Mouse (Mus musculus) hindbrain, embryonic 10.5 days (tissue): ENCODE measurements at regions not wholly inside any gene's neighbourhood (a gene's known extent, or its start where the extent isn't known, plus 50 kb on each side); places are given as distances from the start of the nearest gene placed in this dataset.

Experiments used
- DNase-seq: peaks from one replicate; pipeline ENCODE4 v3.0.0-alpha.2; 2017; ENCODE audit warnings: low spot score
- H3K27ac ChIP-seq: fragments of 300-500 bp; sonication (generic); 2 replicates; pipeline ENCODE4 v1.5.1; 2016; ENCODE audit warnings: mild to moderate bottlenecking, moderate library complexity
- H3K27me3 ChIP-seq: fragments of 300-500 bp; sonication (generic); 2 replicates; pipeline ENCODE4 v1.6.1; 2016; ENCODE audit warnings: mild to moderate bottlenecking; ENCODE audit not compliant: poor library complexity, insufficient read depth, severe bottlenecking
- H3K36me3 ChIP-seq: fragments of 300-500 bp; sonication (generic); 2 replicates; pipeline ENCODE4 v1.6.1; 2016; ENCODE audit warnings: mild to moderate bottlenecking, moderate library complexity
- H3K4me1 ChIP-seq: fragments of 300-500 bp; sonication (generic); replicated peaks from 2 replicates; pipeline ENCODE4 v1.6.1; 2016; ENCODE audit warnings: mild to moderate bottlenecking
- H3K4me3 ChIP-seq: fragments of 300-500 bp; sonication (generic); 2 replicates; pipeline ENCODE4 v1.5.1; 2016; ENCODE audit warnings: mild to moderate bottlenecking, moderate library complexity
- H3K9me3 ChIP-seq: fragments of 300-500 bp; sonication (generic); 2 replicates; pipeline ENCODE4 v1.6.1; 2016; ENCODE audit warnings: mild to moderate bottlenecking, moderate library complexity
- WGBS: fragments of 180-500 bp; shearing (Covaris S2); methylation state at CpG from one replicate; pipeline ENCODE4 v1.1.7; 2016; 5-methylcytosine and 5-hydroxymethylcytosine counted together

- no peaks in the 10 kb centered on the region for H3K9me3 ChIP-seq
- 93% methylated on average over 4 of the region's 4 CpGs for WGBS
Observed at GRCm38 (mm10) chr12:51294971-51295477, 52.8 kb upstream of the G2e3 start.

GRCm38 (mm10) chr12:51278358-51278757, 69.5 kb upstream of the G2e3 start:
- WGBS: 84% methylated on average over 1 of the region's 1 CpGs
- no peak overlapping the region for H3K27ac ChIP-seq
- DNase-seq: no peak
- H3K27me3 ChIP-seq: no peaks in the 10 kb centered on the region
- no peaks in the 10 kb centered on the region for H3K4me1 ChIP-seq
- H3K4me3 ChIP-seq: no peak overlapping the region
- H3K36me3 ChIP-seq: no peaks in the 10 kb centered on the region
- H3K9me3 ChIP-seq: no peaks in the 10 kb centered on the region

More at GRCm38 (mm10) chr12:51294971-51295477, 52.8 kb upstream of the G2e3 start:
- no peak overlapping the region for H3K4me3 ChIP-seq
- no peak for DNase-seq
- no peaks in the 10 kb centered on the region for H3K4me1 ChIP-seq
- no peaks in the 10 kb centered on the region for H3K27me3 ChIP-seq
- H3K27ac ChIP-seq: no peak overlapping the region
- H3K36me3 ChIP-seq: no peaks in the 10 kb centered on the region

DNA sequence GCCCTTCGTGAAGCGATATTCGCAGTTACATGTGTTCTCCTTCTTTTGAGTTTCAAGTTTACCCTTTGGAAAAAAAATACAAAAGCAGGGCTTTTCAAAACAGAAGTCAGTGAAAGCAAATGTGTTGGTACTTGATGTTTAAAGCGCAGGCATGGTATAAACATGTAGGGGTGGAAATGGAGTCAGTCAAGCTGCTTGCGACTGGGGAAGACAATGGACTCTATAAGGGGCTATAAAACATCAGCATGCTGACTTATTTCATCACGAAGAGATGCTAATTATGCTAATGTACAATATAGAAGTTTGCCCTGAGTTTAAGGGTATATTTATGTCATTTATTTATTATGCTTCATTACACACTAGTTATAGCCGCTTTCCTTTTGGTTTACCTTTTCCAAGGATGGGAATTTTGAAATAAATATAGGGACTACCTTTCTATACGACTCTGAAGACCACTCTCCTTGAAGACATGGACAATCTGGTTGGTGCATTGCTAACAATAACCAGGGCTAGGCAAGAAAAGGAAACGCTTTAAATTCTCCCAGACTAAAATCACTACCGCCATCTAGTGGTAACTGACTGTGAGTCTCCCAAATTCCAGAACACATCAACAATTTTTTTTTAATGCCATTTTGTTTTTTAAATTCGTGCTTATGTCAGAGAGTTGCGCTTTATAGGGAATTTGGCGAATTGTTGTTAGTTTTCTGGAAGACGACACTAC, 71.9 kb upstream of the G2e3 start:
- no peaks in the 10 kb centered on the region for H3K4me1 ChIP-seq
- H3K36me3 ChIP-seq: no peaks in the 10 kb centered on the region
- no peak overlapping the region for H3K4me3 ChIP-seq
- no peaks in the 10 kb centered on the region for H3K27me3 ChIP-seq
- no peak for DNase-seq
- H3K9me3 ChIP-seq: no peaks in the 10 kb centered on the region
- H3K27ac ChIP-seq: no peak overlapping the region
- WGBS: 54% methylated on average over 14 of the region's 14 CpGs

- Histone ChIP-seq H3K4me3 (no peak overlapping the region), H3K36me3 (no peaks in the 10 kb centered on the region), H3K9me3 (no peaks in the 10 kb centered on the region), H3K27ac (no peak overlapping the region), H3K4me1 (no peaks in the 10 kb centered on the region), H3K27me3 (no peaks in the 10 kb centered on the region)
- no peak for DNase-seq
- 81% methylated on average over 5 of the region's 5 CpGs for WGBS
Observed at GRCm38 (mm10) chr12:51273486-51273885, 74.4 kb upstream of the G2e3 start.

DNA sequence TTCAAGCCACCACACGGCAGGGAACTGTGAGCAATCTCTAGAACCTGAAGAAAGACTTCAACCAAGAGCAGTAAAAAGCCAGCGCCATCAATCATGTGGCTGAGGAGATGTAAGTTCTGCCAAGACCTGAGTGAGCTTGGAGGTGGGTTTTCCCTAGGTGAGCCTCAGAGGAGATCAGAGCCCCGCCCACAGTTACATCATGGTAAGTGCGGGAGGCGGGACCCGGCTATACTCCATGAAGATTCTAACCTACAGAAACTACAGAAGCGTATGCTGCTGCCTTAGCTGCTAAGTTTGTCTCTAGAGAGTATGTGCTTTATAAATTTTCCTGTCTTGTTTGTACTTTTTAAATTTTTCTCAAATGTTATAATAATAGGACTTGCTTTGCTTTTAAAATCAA, 105.0 kb upstream of the G2e3 start:
- H3K9me3 ChIP-seq: no peaks in the 10 kb centered on the region
- H3K4me1 ChIP-seq: no peaks in the 10 kb centered on the region
- H3K36me3 ChIP-seq: no peaks in the 10 kb centered on the region
- H3K27ac ChIP-seq: no peak overlapping the region
- WGBS: 87% methylated on average over 7 of the region's 7 CpGs
- no peak for DNase-seq
- no peaks in the 10 kb centered on the region for H3K27me3 ChIP-seq
- H3K4me3 ChIP-seq: no peak overlapping the region

GRCm38 (mm10) chr12:51241131-51241781, 106.6 kb upstream of the G2e3 start:
- H3K27ac ChIP-seq: no peak overlapping the region
- H3K27me3 ChIP-seq: no peaks in the 10 kb centered on the region
- DNase-seq: no peak
- H3K9me3 ChIP-seq: no peaks in the 10 kb centered on the region
- no peaks in the 10 kb centered on the region for H3K36me3 ChIP-seq
- no peak overlapping the region for H3K4me3 ChIP-seq
- WGBS: 86% methylated on average over 7 of the region's 7 CpGs
- no peaks in the 10 kb centered on the region for H3K4me1 ChIP-seq

DNA sequence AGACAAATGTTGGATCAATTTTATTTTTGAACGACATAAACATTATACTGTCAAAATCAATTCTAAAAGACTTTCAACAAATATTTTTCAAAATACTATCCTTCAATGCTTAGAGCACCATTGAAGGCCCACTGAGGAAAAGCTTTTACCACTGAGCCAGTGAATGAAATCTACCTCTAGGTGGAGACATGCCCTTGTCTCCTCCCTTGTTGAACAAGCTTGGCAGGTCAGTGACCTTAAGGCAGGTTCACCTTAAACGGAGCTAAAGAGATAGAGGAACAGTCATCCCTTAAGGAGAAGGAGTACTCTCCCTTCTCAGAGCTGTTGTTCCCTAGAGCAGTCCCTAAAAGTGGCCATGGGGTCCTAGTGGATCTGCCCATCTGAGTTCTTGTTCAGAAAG, 136.2 kb upstream of the G2e3 start:
- H3K4me3 ChIP-seq: no peak overlapping the region
- WGBS: 43% methylated on average over 2 of the region's 2 CpGs
- no peaks in the 10 kb centered on the region for H3K36me3 ChIP-seq
- DNase-seq: no peak
- H3K4me1 ChIP-seq: no peaks in the 10 kb centered on the region
- no peaks in the 10 kb centered on the region for H3K27me3 ChIP-seq
- H3K27ac ChIP-seq: no peak overlapping the region
- no peaks in the 10 kb centered on the region; the same call in 1 of the 2 replicates for H3K9me3 ChIP-seq

DNA sequence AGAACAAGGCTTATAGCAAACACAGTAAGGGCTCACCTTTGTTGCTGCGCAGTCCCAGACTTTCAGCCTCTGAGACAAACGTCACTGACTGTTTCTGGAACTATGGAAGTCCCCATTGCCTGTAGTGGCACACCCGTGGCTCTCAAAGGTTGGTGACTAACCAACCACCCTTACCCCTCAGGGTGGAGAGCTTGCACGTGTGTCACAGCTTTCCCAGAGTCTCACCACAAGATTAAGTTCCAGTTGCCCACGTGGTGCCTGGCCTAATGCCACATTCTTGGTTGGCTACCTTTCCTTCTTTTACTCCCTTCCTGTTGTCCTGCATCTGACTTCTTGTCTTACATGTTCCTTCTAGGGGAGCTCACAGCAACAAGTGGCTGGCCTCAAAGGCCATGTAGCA, 151.6 kb upstream of the G2e3 start:
- Histone ChIP-seq H3K4me1 (no peaks in the 10 kb centered on the region), H3K36me3 (no peaks in the 10 kb centered on the region), H3K4me3 (no peak overlapping the region), H3K27me3 (no peaks in the 10 kb centered on the region), H3K27ac (no peak overlapping the region), H3K9me3 (no peaks in the 10 kb centered on the region)
- 84% methylated on average over 5 of the region's 5 CpGs for WGBS
- no peak for DNase-seq

DNA sequence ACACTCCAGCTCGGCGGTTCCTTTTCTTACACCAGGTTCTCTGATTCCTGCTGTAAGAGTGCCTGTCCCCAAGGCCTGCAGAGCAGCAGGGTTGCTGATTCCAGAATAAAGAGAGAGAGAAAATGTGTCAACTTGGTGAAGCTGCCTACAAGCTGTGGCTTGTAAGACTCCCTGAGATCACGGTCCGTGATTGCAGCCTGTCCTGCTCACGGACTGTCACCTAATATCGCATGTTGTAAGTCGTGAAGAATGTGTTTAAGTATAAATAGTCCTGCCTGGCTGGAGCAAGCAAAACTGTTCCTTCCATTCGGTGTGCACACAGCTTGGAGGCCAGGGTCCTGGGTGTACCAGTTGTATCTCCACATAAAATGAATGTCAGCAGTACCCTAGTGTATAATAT, 152.7 kb upstream of the G2e3 start:
- DNase-seq: no peak
- H3K4me1 ChIP-seq: peaks cover 8% of the 10 kb centered on the region
- H3K27ac ChIP-seq: no peak overlapping the region
- no peaks in the 10 kb centered on the region for H3K36me3 ChIP-seq
- no peaks in the 10 kb centered on the region for H3K27me3 ChIP-seq
- H3K9me3 ChIP-seq: no peaks in the 10 kb centered on the region
- H3K4me3 ChIP-seq: no peak overlapping the region
- WGBS: 85% methylated on average over 8 of the region's 8 CpGs

GRCm38 (mm10) chr12:51190754-51191153, 157.1 kb upstream of the G2e3 start:
- Histone ChIP-seq H3K9me3 (no peaks in the 10 kb centered on the region), H3K27ac (no peak overlapping the region), H3K36me3 (no peaks in the 10 kb centered on the region), H3K4me1 (peaks cover 9% of the 10 kb centered on the region), H3K4me3 (no peak overlapping the region), H3K27me3 (no peaks in the 10 kb centered on the region)
- DNase-seq: no peak
- 20% methylated on average over 1 of the region's 1 CpGs for WGBS

DNA sequence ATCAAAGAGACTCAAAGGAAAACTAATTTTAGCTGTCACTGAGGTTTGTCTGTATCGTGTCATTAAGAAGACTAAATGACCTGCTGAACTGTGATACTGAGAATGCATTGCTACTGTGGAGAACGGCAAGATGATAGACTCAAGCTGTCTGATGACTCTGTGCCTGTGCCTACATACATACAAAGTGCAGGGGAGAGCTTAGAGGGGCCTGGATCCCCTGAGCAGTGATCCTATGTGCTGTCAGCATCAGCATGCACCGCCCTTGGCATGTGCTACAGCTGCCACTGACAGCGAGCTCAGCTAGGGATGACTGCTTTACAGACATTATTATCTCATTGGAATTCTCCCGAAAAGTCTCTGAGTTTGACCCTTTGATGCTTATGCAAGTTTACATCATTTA, 157.7 kb upstream of the G2e3 start:
- no peaks in the 10 kb centered on the region for H3K36me3 ChIP-seq
- no peak overlapping the region for H3K27ac ChIP-seq
- no peak overlapping the region for H3K4me3 ChIP-seq
- H3K9me3 ChIP-seq: no peaks in the 10 kb centered on the region
- H3K4me1 ChIP-seq: peaks cover 9% of the 10 kb centered on the region
- no peaks in the 10 kb centered on the region for H3K27me3 ChIP-seq
- 78% methylated on average over 5 of the region's 5 CpGs for WGBS
- no peak for DNase-seq

GRCm38 (mm10) chr12:51188229-51188628, 159.6 kb upstream of the G2e3 start:
- Histone ChIP-seq H3K4me3 (no peak overlapping the region), H3K27ac (no peak overlapping the region), H3K4me1 (peaks cover 9% of the 10 kb centered on the region), H3K9me3 (no peaks in the 10 kb centered on the region), H3K27me3 (no peaks in the 10 kb centered on the region), H3K36me3 (no peaks in the 10 kb centered on the region)
- no peak for DNase-seq

DNA sequence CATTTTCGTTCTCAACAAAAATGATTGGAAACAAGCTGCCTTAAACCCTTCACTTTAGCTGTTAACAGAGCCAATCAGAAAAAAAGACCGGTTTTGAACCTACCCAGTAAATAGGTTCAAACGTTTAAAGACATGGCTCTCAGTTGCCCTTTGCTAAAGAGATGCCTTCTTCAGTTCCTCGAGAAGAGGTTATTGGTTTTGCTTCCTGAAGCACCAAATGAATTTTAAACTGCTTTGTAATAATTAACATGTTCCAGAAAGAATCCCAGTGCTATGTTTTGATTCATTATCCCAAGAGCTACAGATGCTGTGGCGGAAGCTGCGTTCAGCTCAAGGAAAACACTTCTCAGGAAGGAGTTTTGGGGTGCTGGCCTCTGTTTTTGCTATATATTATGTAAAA, 160.1 kb upstream of the G2e3 start:
- Histone ChIP-seq H3K4me1 (peaks cover 9% of the 10 kb centered on the region), H3K36me3 (no peaks in the 10 kb centered on the region), H3K27me3 (no peaks in the 10 kb centered on the region), H3K27ac (no peak overlapping the region), H3K4me3 (no peak overlapping the region), H3K9me3 (no peaks in the 10 kb centered on the region)
- no peak for DNase-seq
- 81% methylated on average over 6 of the region's 6 CpGs for WGBS
